Mouse (Mus musculus): Measurements from ENCODE around the gene Rgs6.

DNA sequence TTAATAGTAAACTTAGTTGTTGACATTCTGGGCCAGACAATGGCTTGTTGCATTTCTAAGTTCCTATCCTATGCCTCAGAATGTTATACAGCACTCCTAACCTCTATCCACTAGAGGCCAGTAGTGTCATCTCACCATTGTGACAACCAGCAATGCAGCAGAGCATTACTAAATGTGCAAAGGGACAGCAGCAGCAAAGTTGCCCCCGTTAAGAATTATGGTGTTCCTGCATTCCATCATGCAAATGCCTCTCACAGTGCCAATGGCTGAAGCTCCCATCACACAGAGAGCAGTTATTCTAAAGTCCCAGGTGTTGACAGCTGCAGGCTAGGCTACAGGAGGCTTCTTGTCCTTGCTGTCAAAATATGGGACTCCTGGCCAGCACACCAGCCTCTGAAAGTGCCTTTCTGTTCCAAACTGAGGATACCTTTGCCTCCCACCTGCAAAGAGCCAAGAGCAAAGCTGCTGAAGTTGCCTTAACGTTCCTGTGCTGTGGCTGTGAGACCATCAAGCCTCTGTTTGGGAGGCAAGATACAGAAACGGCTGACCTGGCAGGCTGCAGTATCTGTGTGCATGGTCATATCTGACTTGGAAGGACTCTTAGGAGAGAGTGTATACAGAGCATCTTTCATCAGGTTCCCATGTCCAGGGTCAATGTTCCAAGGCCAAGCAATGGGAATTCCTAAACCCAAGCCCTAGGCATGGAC, 484.2 kb downstream of the Rgs6 start:
- TF ChIP-seq POLR2A (IDR thresholded peaks at IDR 0.05; ENCODE audit: insufficient read depth, low read length) = no peak
- TF ChIP-seq CTCF (IDR thresholded peaks at IDR 0.05; ENCODE audit: low read depth, low read length) = no peak
- TF ChIP-seq EP300 (IDR thresholded peaks at IDR 0.05; ENCODE audit: insufficient read depth, low read depth, low read length) = no peak

All from ES-Bruce4 (cell line).